Comparison of ENCODE assay signal across 9 mouse cellular contexts in the genomic region with DNA sequence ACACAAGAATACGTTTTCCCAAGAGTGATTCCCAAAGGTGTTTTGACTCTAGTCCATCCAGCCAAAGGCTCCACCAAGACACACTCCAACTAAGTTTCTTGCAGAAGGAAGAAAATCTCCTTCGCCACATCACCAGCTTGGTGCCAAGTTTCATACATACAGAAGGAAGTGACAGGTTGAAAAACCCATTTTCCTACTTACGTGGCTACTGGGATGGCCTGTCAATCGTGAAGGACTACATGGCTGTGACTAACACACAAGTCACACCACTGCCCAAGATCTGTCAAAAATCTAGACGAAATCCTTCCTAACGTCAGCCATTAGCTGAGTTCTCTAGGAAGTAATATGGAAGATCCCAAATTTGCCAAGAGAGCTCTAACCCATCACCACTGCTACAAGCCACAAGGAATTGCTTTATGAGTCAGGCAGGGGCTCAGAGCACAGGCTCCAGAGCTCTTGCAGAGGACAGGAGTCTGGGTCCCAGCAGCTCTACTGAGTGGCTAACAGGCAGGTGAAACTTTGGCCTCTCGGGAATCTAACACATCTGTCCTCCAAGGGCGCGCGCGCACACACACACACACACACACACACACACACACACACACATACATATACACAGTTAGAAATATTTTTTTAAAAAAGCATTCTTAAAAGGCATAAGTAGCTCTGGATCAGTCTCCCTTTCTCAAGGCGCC. TPM values are rescaled to one million over a fixed set of nuclear protein-coding genes. Genes with fewer than 3 reads are reported as not detected.
A peak's percentile ranks its signal among the peaks of the same experiment; 100 is the strongest.
DNase-seq lines count a peak whose midpoint lies in the region; ATAC-seq and TF ChIP-seq lines count a peak whose summit lies in the region.
"Had no signal": no experiment of that assay in that cellular context is flagged by ENCODE, and none has a peak within 500 bp of the region (broad histone marks: within the 10 kb centered on the region; RNA-seq: fewer than 3 reads in every experiment).

No protein-coding gene starts in this region.

- peak overlapping the region; percentile 95 for H3K4me2 ChIP-seq in embryonic facial prominence, embryonic 13.5 days
- H3K4me2 ChIP-seq in neural tube, embryonic 13.5 days = peak overlapping the region; percentile 97

- DNase-seq in layer of hippocampus, adult 2 months (ENCODE audit: low spot score in 2 of 2) = no peak
- no peak for DNase-seq in layer of hippocampus, postnatal 36 days
- peak; percentile 35 to 56 for DNase-seq in kidney, postnatal 25 days
- DNase-seq in Muller cell, postnatal 12 days (ENCODE audit: inconsistent ontology term) = no peak
- no peak for DNase-seq in urinary bladder, postnatal 10 days (ENCODE audit: low spot score)
- no peak for DNase-seq in urinary bladder, postnatal 14 days (ENCODE audit: low spot score)

- peak overlapping the region; percentile 81 for H3K9ac ChIP-seq in embryonic facial prominence, embryonic 13.5 days
- H3K9ac ChIP-seq in neural tube, embryonic 13.5 days = peak overlapping the region; percentile 83

- H3K36me3 ChIP-seq in embryonic facial prominence, embryonic 13.5 days = no peaks in the 10 kb centered on the region
- H3K36me3 ChIP-seq in neural tube, embryonic 13.5 days = no peaks in the 10 kb centered on the region

- H3K9me3 ChIP-seq in embryonic facial prominence, embryonic 13.5 days = no peaks in the 10 kb centered on the region
- no peaks in the 10 kb centered on the region for H3K9me3 ChIP-seq in neural tube, embryonic 13.5 days

- H3K27ac ChIP-seq in layer of hippocampus, adult 2 months = no peak overlapping the region
- H3K27ac ChIP-seq in embryonic facial prominence, embryonic 13.5 days = no peak overlapping the region
- H3K27ac ChIP-seq in neural tube, embryonic 13.5 days (replicated peaks) = no peak overlapping the region

- no peak for ATAC-seq in embryonic facial prominence, embryonic 13.5 days (ENCODE audit: insufficient number of reproducible peaks, insufficient read depth, low FRiP score, low TSS enrichment, low read depth)
- ATAC-seq in neural tube, embryonic 13.5 days (ENCODE audit: low read depth) = no peak

- peaks cover 37% of the 10 kb centered on the region for H3K4me1 ChIP-seq in embryonic facial prominence, embryonic 13.5 days
- peaks cover 28% of the 10 kb centered on the region for H3K4me1 ChIP-seq in neural tube, embryonic 13.5 days (replicated peaks)

- TF ChIP-seq CTCF in layer of hippocampus, adult 2 months (conservative IDR thresholded peaks at IDR 0.05) = no peak

- H3K4me3 ChIP-seq in layer of hippocampus, adult 2 months = peak overlapping the region; percentile 68; the same call in 1 of the 2 replicates
- peak overlapping the region; percentile 75 for H3K4me3 ChIP-seq in embryonic facial prominence, embryonic 13.5 days
- peak overlapping the region; percentile 73 for H3K4me3 ChIP-seq in neural tube, embryonic 13.5 days

- 80% methylated on average over 12 of the region's 12 CpGs for WGBS in embryonic facial prominence, embryonic 13.5 days
- WGBS in neural tube, embryonic 13.5 days = 77% methylated on average over 12 of the region's 12 CpGs

- no peaks in the 10 kb centered on the region for H3K27me3 ChIP-seq in embryonic facial prominence, embryonic 13.5 days
- H3K27me3 ChIP-seq in neural tube, embryonic 13.5 days = no peaks in the 10 kb centered on the region

RNA-seq across cellular contexts. Expression of a gene that starts 1.1 kb away (rescaled TPM):
- 10 to 100 TPM in 1 of 2 experiments, 1 to 10 TPM in 1; 9.8 to 12.1 TPM for total RNA-seq in layer of hippocampus, adult 2 months (2021)
- total RNA-seq in layer of hippocampus, postnatal 36 days (2021) = 10 to 100 TPM; 11.4 to 11.6 TPM
- polyA plus RNA-seq in embryonic facial prominence, embryonic 13.5 days (2015; fragmentation: Nextera tagmentation; extraction: Ambion mirVana) = 19.0 and 19.7 TPM in 2 replicates
- polyA plus RNA-seq in neural tube, embryonic 13.5 days (2015; fragmentation: Nextera tagmentation; extraction: Ambion mirVana) = 19.8 and 21.2 TPM in 2 replicates

RNA-seq across cellular contexts. Expression of a gene that starts 31.2 kb away (rescaled TPM):
- total RNA-seq in layer of hippocampus, adult 2 months (2021) = 10 to 100 TPM; 83.9 to 86.7 TPM
- 10 to 100 TPM; 89.9 to 95.7 TPM for total RNA-seq in layer of hippocampus, postnatal 36 days (2021)
- 129 and 131 TPM in 2 replicates for polyA plus RNA-seq in embryonic facial prominence, embryonic 13.5 days (2015; fragmentation: Nextera tagmentation; extraction: Ambion mirVana)
- polyA plus RNA-seq in neural tube, embryonic 13.5 days (2015; fragmentation: Nextera tagmentation; extraction: Ambion mirVana) = 88.3 and 111 TPM in 2 replicates

RNA-seq across cellular contexts. Expression of a gene that starts 56.3 kb away (rescaled TPM):
- total RNA-seq in layer of hippocampus, adult 2 months (2021) = 10 to 100 TPM in 1 of 2 experiments, 1 to 10 TPM in 1; 9.1 to 10.0 TPM
- 1 to 10 TPM; 9.6 to 9.9 TPM for total RNA-seq in layer of hippocampus, postnatal 36 days (2021)
- polyA plus RNA-seq in embryonic facial prominence, embryonic 13.5 days (2015; fragmentation: Nextera tagmentation; extraction: Ambion mirVana) = 22.6 and 26.3 TPM in 2 replicates
- polyA plus RNA-seq in neural tube, embryonic 13.5 days (2015; fragmentation: Nextera tagmentation; extraction: Ambion mirVana) = 16.7 and 18.8 TPM in 2 replicates

RNA-seq across cellular contexts. Expression of a gene that starts 57.5 kb away (rescaled TPM):
- not detected for total RNA-seq in layer of hippocampus, adult 2 months (2021)
- not detected for total RNA-seq in layer of hippocampus, postnatal 36 days (2021)
- not detected in 2 replicates for polyA plus RNA-seq in embryonic facial prominence, embryonic 13.5 days (2015; fragmentation: Nextera tagmentation; extraction: Ambion mirVana)
- polyA plus RNA-seq in neural tube, embryonic 13.5 days (2015; fragmentation: Nextera tagmentation; extraction: Ambion mirVana) = not detected in 2 replicates
- polyA plus RNA-seq: large intestine, adult 2 months had no signal

Comparison
In these comparisons a context has a peak if more than half of its experiments do, and no peak if none do; other contexts are left out.
1. DNase-seq: peak in kidney, postnatal 25 days (2 of 2); none in layer of hippocampus, adult 2 months (0 of 2), layer of hippocampus, postnatal 36 days (0 of 2), Muller cell, postnatal 12 days (single experiment), urinary bladder, postnatal 10 days (single experiment) and urinary bladder, postnatal 14 days (single experiment).
2. Peak in every context shown above with its lines, with median percentiles within 50 percentile points of each other: H3K4me3 ChIP-seq.